Mouse (Mus musculus) small intestine, adult 2 months (tissue): ENCODE data around the gene C1ql1. TPM values are rescaled to one million over a fixed set of nuclear protein-coding genes. Genes with fewer than 3 reads are reported as not detected.

Experiments used
- H3K27ac ChIP-seq: fragments of 200-500 bp; 2 replicates; pipeline ENCODE4 v1.5.1; 2012; ENCODE audit warnings: low read depth, low read length, control low read depth, inconsistent platforms; ENCODE audit not compliant: insufficient read depth
- H3K27me3 ChIP-seq: fragments of 200-500 bp; 2 replicates; pipeline ENCODE4 v1.6.1; 2012; ENCODE audit warnings: mild to moderate bottlenecking, moderate library complexity, low read length, inconsistent platforms; ENCODE audit not compliant: control insufficient read depth, insufficient read depth
- H3K36me3 ChIP-seq: fragments of 200-500 bp; 2 replicates; pipeline ENCODE4 v1.6.1; 2012; ENCODE audit warnings: mild to moderate bottlenecking, low read length, control low read depth, inconsistent platforms; ENCODE audit not compliant: control insufficient read depth, insufficient read depth
- H3K4me1 ChIP-seq: fragments of 200-500 bp; 2 replicates; pipeline ENCODE4 v1.6.1; 2012; ENCODE audit warnings: low read length, inconsistent platforms, mixed read lengths; ENCODE audit not compliant: control insufficient read depth, insufficient read depth, insufficient read length
- H3K4me3 ChIP-seq: fragments of 200-500 bp; 2 replicates; pipeline ENCODE4 v1.5.1; 2012; ENCODE audit warnings: low read depth, mild to moderate bottlenecking, control low read depth, inconsistent platforms, low read length, moderate library complexity
- CTCF ChIP-seq: fragments of 200-500 bp; IDR thresholded peaks from 2 replicates; pipeline ENCODE4 v1.5.1; 2012; ENCODE audit warnings: low read depth, mild to moderate bottlenecking, control low read depth, inconsistent platforms, low read length, moderate library complexity, mixed read lengths; ENCODE audit not compliant: insufficient replicate concordance, insufficient read length; ENCODE audit errors: extremely low read depth
- POLR2A ChIP-seq: fragments of 200-500 bp; IDR thresholded peaks from 2 replicates; pipeline ENCODE4 v1.6.1; 2012; ENCODE audit warnings: low read depth, mild to moderate bottlenecking, control low read depth, inconsistent platforms, low read length, moderate library complexity
- WGBS: fragments of 180-500 bp; shearing (Covaris S2); methylation state at CpG from one replicate; pipeline ENCODE4 v1.1.7; 2018; 5-methylcytosine and 5-hydroxymethylcytosine counted together
- polyA plus RNA-seq: library from polyadenylated mRNA; depleted of rRNA; stranded (reverse); fragments of >200 nt; gene quantifications from 2 replicates; pipeline ENCODE4 v1.2.3, GENCODE M21; 2012

C1ql1 gene
- polyA plus RNA-seq, 1 experiment = 0.70 TPM

- H3K4me1 ChIP-seq = no peaks in the 10 kb centered on the region
- H3K27ac ChIP-seq = no peak overlapping the region
- H3K36me3 ChIP-seq = no peaks in the 10 kb centered on the region
- no peaks in the 10 kb centered on the region for H3K27me3 ChIP-seq
- no peak overlapping the region for H3K4me3 ChIP-seq
- WGBS = 79% methylated on average over 6 of the region's 6 CpGs
- no peak for TF ChIP-seq POLR2A
- TF ChIP-seq CTCF = no peak
Observed at GRCm38 (mm10) chr11:102921491-102921890, 25.0 kb downstream of the C1ql1 start.

- Histone ChIP-seq H3K27ac (no peak overlapping the region), H3K27me3 (no peaks in the 10 kb centered on the region), H3K36me3 (peaks cover 8% of the 10 kb centered on the region; the same call in 1 of the 2 replicates), H3K4me3 (no peak overlapping the region), H3K4me1 (no peaks in the 10 kb centered on the region)
- TF ChIP-seq POLR2A (no peak), CTCF (no peak)
- WGBS = 89% methylated on average over 4 of the region's 4 CpGs
Observed at GRCm38 (mm10) chr11:102918077-102918476, 28.4 kb downstream of the C1ql1 start.

- Histone ChIP-seq H3K27ac (no peak overlapping the region), H3K4me3 (no peak overlapping the region), H3K36me3 (peaks cover 11% of the 10 kb centered on the region), H3K27me3 (no peaks in the 10 kb centered on the region), H3K4me1 (no peaks in the 10 kb centered on the region)
- TF ChIP-seq CTCF (no peak), POLR2A (no peak)
- WGBS = 88% methylated on average over 9 of the region's 9 CpGs
Observed at GRCm38 (mm10) chr11:102915380-102915779, 31.1 kb downstream of the C1ql1 start.

GRCm38 (mm10) chr11:102911376-102911775 is 35.1 kb downstream of the C1ql1 start:
- Histone ChIP-seq H3K27me3 (no peaks in the 10 kb centered on the region), H3K36me3 (peaks cover 19% of the 10 kb centered on the region), H3K4me1 (no peaks in the 10 kb centered on the region), H3K4me3 (no peak overlapping the region), H3K27ac (no peak overlapping the region)
- 82% methylated on average over 7 of the region's 7 CpGs for WGBS
- TF ChIP-seq CTCF = no peak
- no peak for TF ChIP-seq POLR2A

GRCm38 (mm10) chr11:102903654-102904053 is 42.8 kb downstream of the C1ql1 start:
- WGBS = 58% methylated on average over 7 of the region's 7 CpGs
- Histone ChIP-seq H3K27me3 (no peaks in the 10 kb centered on the region), H3K36me3 (0 out of 2 replicates have a peak, but pooled peaks cover 6% of the 10 kb centered on the region), H3K27ac (no peak overlapping the region), H3K4me3 (no peak overlapping the region), H3K4me1 (no peaks in the 10 kb centered on the region)
- TF ChIP-seq CTCF (no peak), POLR2A (no peak)

GRCm38 (mm10) chr11:102902107-102902506 is 44.4 kb downstream of the C1ql1 start:
- H3K27ac ChIP-seq = no peak overlapping the region
- H3K27me3 ChIP-seq = no peaks in the 10 kb centered on the region
- H3K4me3 ChIP-seq = no peak overlapping the region
- H3K4me1 ChIP-seq = no peaks in the 10 kb centered on the region
- 79% methylated on average over 5 of the region's 5 CpGs for WGBS
- H3K36me3 ChIP-seq = 0 out of 2 replicates have a peak, but pooled peaks cover 1% of the 10 kb centered on the region
- TF ChIP-seq CTCF (no peak), POLR2A (no peak)

GRCm38 (mm10) chr11:102901199-102901598 is 45.3 kb downstream of the C1ql1 start:
- TF ChIP-seq CTCF (no peak), POLR2A (no peak)
- Histone ChIP-seq H3K36me3 (no peaks in the 10 kb centered on the region), H3K4me1 (no peaks in the 10 kb centered on the region), H3K27ac (no peak overlapping the region), H3K27me3 (no peaks in the 10 kb centered on the region), H3K4me3 (no peak overlapping the region)
- 58% methylated on average over 4 of the region's 4 CpGs for WGBS

GRCm38 (mm10) chr11:102900763-102901162 is 45.7 kb downstream of the C1ql1 start, which contains the start of gene Gfap:
Gfap (minus strand) TSS chr11:102900912.
- no peaks in the 10 kb centered on the region for H3K27me3 ChIP-seq
- WGBS = 5% methylated on average over 7 of the region's 7 CpGs
- H3K4me3 ChIP-seq = no peak within 1 kb of the TSS
- H3K4me1 ChIP-seq = no peaks in the 10 kb centered on the region
- no peaks in the 10 kb centered on the region for H3K36me3 ChIP-seq
- TF ChIP-seq POLR2A = no peak
- peak; percentile 88 for TF ChIP-seq CTCF
- no peak within 1 kb of the TSS for H3K27ac ChIP-seq
